Mouse (Mus musculus) left cerebral cortex, postnatal 25 days (tissue): Measurements from ENCODE around the gene Nck2. TPM values are rescaled to one million over a fixed set of nuclear protein-coding genes. Genes with fewer than 3 reads are reported as not detected.
"Not testable (repeated sequence)": the region's sequence is repeated elsewhere in the genome, so short reads cannot be mapped to it uniquely, and the experiment has no call there.

Experiments
- DNase-seq, 2 experiments: peaks; one replicate each; pipeline ENCODE4 v3.0.0; 2022; ENCODE audit warnings: low spot score in 2 of 2, mixed read lengths in 1 of 2
- intact Hi-C: fragments of 180-260 bp; cut with DNase I; formaldehyde crosslinking; loops from one replicate; pipeline ENCODE4 v1.15.1; 2025
- total RNA-seq, 2 experiments: library from RNA; stranded (reverse); gene quantifications; 2 replicates each; pipeline ENCODE4 v1.2.3; 2021

The Nck2 gene
- total RNA-seq, 2 experiments from 2014 or later: 34.1 to 39.3 TPM

GRCm38 (mm10) chr1:43553989-43554679, 109.8 kb downstream of the Nck2 start:
- DNase-seq, intact Hi-C loops: not testable (repeated sequence)

- intact Hi-C loops: no loop called here
- DNase-seq: no peak
Observed at GRCm38 (mm10) chr1:43555222-43555974, 111.0 kb downstream of the Nck2 start.

DNA sequence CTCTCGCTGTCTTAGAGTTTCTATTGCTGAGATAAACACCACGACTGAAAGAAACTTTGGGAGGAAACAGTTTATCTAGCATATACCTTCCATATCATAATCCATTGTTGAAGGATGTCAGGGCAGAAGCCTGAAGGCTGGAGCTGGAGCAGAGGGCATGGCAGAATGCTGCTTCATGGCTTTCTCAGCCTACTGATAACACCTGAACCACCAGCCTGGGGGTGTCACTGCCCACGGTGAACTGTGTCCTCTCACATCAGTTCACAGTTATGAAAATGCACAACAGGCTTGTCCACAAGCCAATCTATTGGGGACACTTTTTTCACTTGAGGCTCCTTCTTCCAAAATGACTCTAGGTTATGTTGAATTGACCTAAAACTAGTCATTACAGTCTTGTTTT, 114.0 kb downstream of the Nck2 start:
- intact Hi-C loops: no loop called here
- DNase-seq: no peak

DNA sequence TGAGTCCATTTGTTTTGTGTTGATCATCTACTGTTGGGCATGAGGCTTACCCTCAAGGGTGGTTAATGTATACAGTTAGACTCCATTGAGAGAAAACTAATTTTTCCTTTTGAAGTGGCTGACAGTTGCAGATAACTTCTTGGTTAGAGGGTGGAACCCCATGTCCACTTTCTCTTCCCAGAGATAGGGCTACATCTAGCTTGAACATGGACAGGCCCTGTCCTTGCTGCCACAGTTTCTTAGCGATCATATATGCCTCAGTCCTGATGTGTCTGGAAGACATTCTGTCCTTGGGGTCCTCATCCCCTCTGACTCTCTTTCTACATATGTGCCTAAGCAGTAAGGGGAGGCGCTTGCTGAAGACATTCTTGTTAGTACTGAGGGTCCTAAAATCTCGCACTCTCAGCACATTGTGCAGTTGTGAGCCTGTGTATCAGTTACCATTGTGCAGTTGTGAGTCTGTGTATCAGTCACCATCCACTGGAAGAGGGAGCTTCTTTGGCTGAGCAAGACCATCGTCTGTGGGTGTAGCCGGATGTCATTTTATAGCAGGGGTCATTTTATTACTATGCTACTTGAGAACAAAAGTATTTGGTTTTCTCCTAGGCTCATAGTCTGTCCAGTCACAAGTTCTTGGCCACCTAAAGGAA, 114.8 kb downstream of the Nck2 start:
- no peak for DNase-seq
- intact Hi-C loops: no loop called here

GRCm38 (mm10) chr1:43561085-43561484, 116.7 kb downstream of the Nck2 start:
- intact Hi-C loops: no loop called here
- DNase-seq: no peak

GRCm38 (mm10) chr1:43562002-43562666, 117.8 kb downstream of the Nck2 start:
- DNase-seq: peak in 1 of 2 experiments; percentile 47
- intact Hi-C loops: no loop called here

DNA sequence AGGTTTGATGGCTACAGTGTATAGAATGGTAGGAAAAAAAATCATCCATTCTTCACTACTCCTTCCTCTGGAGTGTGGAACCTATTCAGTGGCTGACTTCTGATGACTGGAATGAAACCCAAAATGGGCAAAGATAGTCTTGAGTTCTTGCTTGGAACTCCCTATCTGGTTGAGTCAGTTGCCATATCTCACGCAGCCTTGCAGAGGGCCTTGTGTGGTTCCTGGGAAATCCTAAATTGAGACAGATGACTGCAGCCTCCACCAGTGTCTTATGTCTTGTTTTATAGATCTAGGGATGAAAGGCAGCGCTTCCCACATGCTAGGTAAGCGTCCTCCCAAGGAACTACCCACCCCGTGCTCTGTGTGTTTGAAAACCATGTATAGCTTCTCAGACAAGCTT, 120.9 kb downstream of the Nck2 start:
- no peak for DNase-seq
- intact Hi-C loops: no loop called here

- DNase-seq: no peak
Observed at GRCm38 (mm10) chr1:43566677-43567377, 122.4 kb downstream of the Nck2 start.

DNA sequence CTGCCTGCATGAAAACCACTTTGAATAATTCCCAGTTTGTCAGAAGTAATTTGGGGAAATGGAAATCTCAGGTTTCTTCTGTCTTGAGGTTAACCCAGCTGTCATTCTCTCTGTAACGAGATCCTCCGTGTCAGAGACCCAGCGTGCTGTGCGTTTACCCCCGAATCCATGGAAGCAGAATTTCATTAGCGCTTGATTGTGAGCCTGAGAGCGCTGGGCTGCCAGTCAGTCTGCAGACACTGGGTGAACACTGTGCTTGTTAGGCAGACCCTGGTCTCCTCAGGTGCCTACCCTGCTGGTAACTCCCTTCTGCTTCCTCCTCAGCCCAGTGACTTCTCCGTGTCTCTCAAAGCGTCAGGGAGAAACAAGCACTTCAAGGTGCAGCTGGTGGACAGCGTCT, 124.4 kb downstream of the Nck2 start:
- DNase-seq: no peak
- intact Hi-C loops: no loop called here

More at GRCm38 (mm10) chr1:43566677-43567377, 122.4 kb downstream of the Nck2 start:
- intact Hi-C loops: no loop called here

DNA sequence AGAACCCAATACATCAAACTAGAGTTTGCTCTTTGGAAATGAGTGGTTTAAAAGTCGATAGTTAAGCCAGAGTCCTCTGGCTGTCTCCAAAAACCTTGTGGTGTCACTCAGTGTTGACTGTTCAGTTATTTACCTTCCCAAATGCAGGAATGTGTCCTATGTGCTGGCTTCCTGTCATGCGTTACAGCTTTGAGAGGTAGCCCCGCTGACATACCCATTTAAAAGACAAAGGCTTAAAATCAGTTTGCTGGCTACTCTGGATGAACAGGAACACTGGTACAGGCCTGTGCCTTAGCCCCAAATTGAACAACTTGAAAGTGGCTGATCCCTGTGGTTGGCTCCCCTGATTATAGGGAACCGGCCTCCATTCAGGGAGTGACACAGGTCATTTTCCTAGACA, 126.7 kb downstream of the Nck2 start:
- DNase-seq: no peak
- intact Hi-C loops: no loop called here

GRCm38 (mm10) chr1:43574793-43575304, 130.5 kb downstream of the Nck2 start:
- intact Hi-C loops: no loop called here
- DNase-seq: peak in 1 of 2 experiments; percentile 30

DNA sequence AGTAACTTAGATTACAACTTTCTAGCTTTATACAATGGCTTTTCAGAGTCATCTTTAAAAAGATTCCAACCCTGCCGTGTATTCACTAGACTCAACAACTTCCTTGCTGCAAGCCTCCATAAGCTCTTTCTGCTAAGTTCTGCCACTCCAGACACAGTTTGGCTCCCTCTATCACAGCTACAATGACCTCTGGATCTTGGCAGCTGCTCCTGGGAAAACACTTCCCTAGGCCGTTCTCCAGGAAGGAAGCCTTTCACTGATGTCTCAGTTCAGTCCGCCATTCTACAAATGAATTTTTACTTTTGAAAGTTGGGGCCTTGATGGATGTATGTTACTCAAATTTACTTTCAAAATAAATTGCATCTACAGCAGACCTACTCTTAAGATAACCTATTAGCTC, 133.0 kb downstream of the Nck2 start:
- DNase-seq: no peak
- intact Hi-C loops: no loop called here

DNA sequence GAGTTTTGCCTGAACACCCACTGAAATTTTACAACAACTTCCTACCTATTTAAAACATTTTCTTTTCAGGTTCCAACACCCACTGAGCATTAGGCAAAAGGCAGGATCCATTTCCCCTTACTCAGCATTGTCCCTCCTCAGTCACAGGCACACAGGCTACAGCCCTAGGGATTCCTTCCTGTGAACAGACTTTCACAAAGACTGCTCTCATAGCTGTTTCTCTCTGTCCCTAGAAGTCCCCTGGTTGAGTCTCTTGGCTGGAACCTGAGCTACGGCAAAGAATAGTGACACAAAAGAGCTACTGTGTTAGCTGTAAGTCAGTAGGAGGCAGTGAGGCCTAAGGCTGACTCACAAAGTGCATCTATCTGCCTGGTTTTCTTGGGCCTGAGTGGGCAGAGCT, 139.2 kb downstream of the Nck2 start:
- intact Hi-C loops: no loop called here

GRCm38 (mm10) chr1:43589001-43589400, 144.6 kb downstream of the Nck2 start:
- intact Hi-C loops: no loop called here
- no peak for DNase-seq

More for the DNA sequence above, 139.2 kb downstream of the Nck2 start:
- DNase-seq: peak; percentile 10 to 52

GRCm38 (mm10) chr1:43589910-43590309, 145.5 kb downstream of the Nck2 start:
- no peak for DNase-seq
- intact Hi-C loops: no loop called here

GRCm38 (mm10) chr1:43590727-43591126, 146.3 kb downstream of the Nck2 start:
- no peak for DNase-seq
- intact Hi-C loops: no loop called here

GRCm38 (mm10) chr1:43593069-43593468, 148.7 kb downstream of the Nck2 start:
- no peak for DNase-seq
- intact Hi-C loops: no loop called here

GRCm38 (mm10) chr1:43594738-43595137, 150.4 kb downstream of the Nck2 start:
- DNase-seq: no peak
- intact Hi-C loops: no loop called here

DNA sequence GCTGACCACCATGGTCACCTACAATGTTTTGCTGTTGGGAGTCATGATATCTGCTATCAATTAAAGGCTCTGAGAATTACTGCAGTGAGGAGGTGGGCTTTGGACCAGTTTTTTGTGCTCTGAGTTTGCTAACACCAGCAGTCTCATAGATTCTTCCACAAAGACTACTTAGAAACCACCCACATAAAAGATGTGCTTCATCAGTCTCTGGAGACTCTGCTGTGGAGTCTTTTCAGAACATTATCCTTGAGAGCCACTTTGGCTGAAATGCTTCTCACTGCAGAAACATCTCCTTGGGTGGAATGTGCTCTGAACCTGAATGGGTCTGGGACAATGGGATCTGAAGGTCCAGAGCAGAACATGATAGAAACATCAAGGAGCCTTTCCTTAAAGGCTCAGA, 153.4 kb downstream of the Nck2 start:
- DNase-seq: peak in 1 of 2 experiments; percentile 36
- intact Hi-C loops: no loop called here
